Mouse (Mus musculus): ENCODE results near the gene Crlf1. TPM values are rescaled to one million over a fixed set of nuclear protein-coding genes. Genes with fewer than 3 reads are reported as not detected.

Crlf1 gene
- polyA plus RNA-seq, 1 experiment from 2014 or later: 33.7 TPM

DNA sequence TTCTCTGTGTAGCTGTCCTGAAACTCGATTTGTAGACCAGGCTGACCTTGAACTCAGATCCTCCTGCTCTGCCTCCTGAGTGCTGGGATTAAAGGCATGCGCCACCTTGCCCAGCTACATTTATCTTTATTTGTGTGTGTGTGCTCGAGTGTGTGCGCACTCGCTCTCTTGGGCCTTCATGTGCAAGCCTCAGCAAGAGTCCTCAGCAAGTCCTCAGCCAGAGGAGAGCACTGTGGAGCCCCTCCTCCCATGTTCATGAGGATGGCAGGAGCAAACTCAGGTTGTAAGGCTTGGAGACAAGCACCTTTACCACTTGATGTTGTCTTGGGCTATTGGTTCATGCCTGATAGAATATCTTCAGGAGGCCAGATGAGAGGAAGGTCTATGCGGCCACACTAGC lies 54.8 kb downstream of the Crlf1 start:
- no peak for DNase-seq (ENCODE audit: low spot score)
- no peaks in the 10 kb centered on the region for H3K9me3 ChIP-seq (replicated peaks; ENCODE audit: low read length)
- H3K4me3 ChIP-seq (replicated peaks; ENCODE audit: low read depth, low read length): no peak overlapping the region
- no peaks in the 10 kb centered on the region for H3K36me3 ChIP-seq (ENCODE audit: insufficient read depth, low read length)
- 85% methylated on average over 6 of the region's 6 CpGs for WGBS
- TF ChIP-seq CTCF (IDR thresholded peaks at IDR 0.05; ENCODE audit: low read depth): no peak
- no peak overlapping the region for H3K27ac ChIP-seq
- no peak overlapping the region for H3K9ac ChIP-seq (ENCODE audit: low read depth, low read length)
- no peak overlapping the region for H3K4me2 ChIP-seq (ENCODE audit: low read length)
- H3K27me3 ChIP-seq (ENCODE audit: insufficient read depth, low read length): no peaks in the 10 kb centered on the region
- 0 out of 2 replicates have a peak, but pooled peaks cover 7% of the 10 kb centered on the region for H3K4me1 ChIP-seq (replicated peaks; ENCODE audit: insufficient read depth, low read length)
- ATAC-seq (replicated peaks; ENCODE audit: low FRiP score, low read depth): no peak

DNA sequence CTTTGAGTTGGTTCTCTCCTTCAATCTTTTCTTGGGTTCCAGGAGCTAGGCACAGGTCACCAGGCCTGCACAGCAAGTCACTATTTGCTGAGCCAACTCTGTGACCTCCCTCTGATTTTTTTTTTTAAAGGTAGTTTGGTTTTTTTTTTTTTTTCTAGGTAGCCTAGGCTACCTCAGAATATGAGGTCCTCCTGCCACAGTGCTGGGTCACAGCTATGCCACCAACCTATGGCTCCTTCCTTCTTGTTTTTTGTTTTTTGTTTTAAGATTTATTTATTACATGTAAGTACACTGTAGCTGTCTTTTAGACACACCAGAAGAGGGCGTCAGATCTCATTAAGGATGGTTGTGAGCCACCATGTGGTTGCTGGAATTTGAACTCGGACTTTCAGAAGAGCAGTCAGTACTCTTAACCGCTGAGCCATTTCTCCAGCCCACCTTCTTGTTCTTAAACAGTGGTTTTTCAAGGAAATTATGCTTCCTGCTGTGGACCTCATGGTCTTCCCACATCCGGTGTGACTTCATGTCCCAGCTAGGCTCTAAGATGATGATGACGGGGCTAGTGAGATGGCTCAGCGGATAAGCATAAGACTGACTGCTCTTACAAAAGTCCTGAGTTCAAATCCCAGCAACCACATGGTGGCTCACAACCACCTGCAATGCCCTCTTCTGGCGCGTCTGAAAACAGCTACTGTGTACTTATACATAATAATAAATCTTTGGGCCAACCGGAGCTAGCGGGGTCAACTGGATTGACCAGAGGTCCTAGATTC lies 56.6 kb downstream of the Crlf1 start:
- Histone ChIP-seq H3K27me3 (ENCODE audit: insufficient read depth, low read length) (no peaks in the 10 kb centered on the region), H3K4me1 (replicated peaks; ENCODE audit: insufficient read depth, low read length) (peaks cover 18% of the 10 kb centered on the region; the same call in 1 of the 2 replicates), H3K9ac (ENCODE audit: low read depth, low read length) (no peak overlapping the region), H3K4me2 (ENCODE audit: low read length) (no peak overlapping the region), H3K36me3 (ENCODE audit: insufficient read depth, low read length) (no peaks in the 10 kb centered on the region), H3K9me3 (replicated peaks; ENCODE audit: low read length) (no peaks in the 10 kb centered on the region), H3K27ac (no peak overlapping the region), H3K4me3 (replicated peaks; ENCODE audit: low read depth, low read length) (no peak overlapping the region)
- ATAC-seq (replicated peaks; ENCODE audit: low FRiP score, low read depth) (no peak), DNase-seq (ENCODE audit: low spot score) (no peak)
- WGBS: 88% methylated on average over 10 of the region's 10 CpGs
- 0 out of 2 replicates have a peak, but pooled peaks have one; percentile 29 for TF ChIP-seq CTCF (IDR thresholded peaks at IDR 0.05; ENCODE audit: low read depth)

DNA sequence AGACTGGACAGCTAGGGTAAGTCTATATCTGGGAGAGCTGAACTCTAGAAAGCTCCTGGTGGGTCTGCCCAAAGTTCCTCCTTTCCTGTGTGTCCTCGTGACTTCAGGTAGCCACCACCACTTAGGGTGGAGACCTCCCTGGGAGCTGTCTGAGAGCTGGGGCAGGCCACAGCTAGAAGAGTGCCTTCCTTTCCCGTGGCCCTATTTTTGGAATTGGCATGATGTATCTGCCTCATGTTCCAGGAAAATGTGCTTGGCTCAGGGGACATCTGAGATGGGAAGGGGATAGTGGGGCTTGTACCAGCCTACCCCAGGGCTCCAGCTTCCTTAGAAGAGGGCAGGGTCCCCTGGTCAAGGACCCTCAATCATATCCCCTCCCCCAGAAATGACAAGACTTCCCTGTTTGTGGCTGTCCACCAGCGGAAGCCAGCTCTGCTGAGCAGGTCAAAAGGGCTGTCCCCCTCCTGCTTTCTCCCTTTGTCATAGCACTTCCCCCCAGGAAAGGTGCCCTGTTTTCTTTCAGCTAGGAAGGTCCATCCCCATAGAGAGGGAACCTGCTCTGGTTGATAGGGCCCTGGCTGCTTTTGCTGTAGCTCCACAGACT lies 58.7 kb downstream of the Crlf1 start:
- TF ChIP-seq CTCF (IDR thresholded peaks at IDR 0.05; ENCODE audit: low read depth): no peak
- no peak for ATAC-seq (replicated peaks; ENCODE audit: low FRiP score, low read depth)
- no peaks in the 10 kb centered on the region for H3K36me3 ChIP-seq (ENCODE audit: insufficient read depth, low read length)
- no peak overlapping the region for H3K4me3 ChIP-seq (replicated peaks; ENCODE audit: low read depth, low read length)
- WGBS: 53% methylated on average over 3 of the region's 3 CpGs
- H3K9ac ChIP-seq (ENCODE audit: low read depth, low read length): no peak overlapping the region
- no peak overlapping the region for H3K4me2 ChIP-seq (ENCODE audit: low read length)
- H3K4me1 ChIP-seq (replicated peaks; ENCODE audit: insufficient read depth, low read length): peaks cover 18% of the 10 kb centered on the region; the same call in 1 of the 2 replicates
- H3K27me3 ChIP-seq (ENCODE audit: insufficient read depth, low read length): no peaks in the 10 kb centered on the region
- no peak for DNase-seq (ENCODE audit: low spot score)
- no peaks in the 10 kb centered on the region for H3K9me3 ChIP-seq (replicated peaks; ENCODE audit: low read length)
- H3K27ac ChIP-seq: no peak overlapping the region

DNA sequence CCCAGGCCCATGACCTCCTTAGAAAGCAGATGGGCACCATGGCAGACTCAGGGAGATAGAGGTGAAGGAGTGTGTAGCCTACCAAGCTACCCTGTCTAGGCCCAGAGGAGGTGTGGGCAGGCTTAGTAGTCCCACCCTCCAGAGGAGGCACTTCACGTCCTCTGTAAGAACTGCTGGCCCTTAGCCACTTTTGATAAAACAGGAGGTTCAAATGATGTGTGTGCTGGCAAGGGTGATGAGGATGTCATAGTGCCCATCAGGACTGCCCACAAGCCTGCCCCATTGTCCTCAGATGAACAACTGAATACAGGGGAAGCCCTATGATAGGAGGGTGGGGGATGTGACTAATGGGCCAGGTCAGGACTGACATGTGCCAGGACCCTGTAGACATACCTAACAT lies 59.9 kb downstream of the Crlf1 start:
- no peak for DNase-seq (ENCODE audit: low spot score)
- no peaks in the 10 kb centered on the region for H3K27me3 ChIP-seq (ENCODE audit: insufficient read depth, low read length)
- H3K36me3 ChIP-seq (ENCODE audit: insufficient read depth, low read length): no peaks in the 10 kb centered on the region
- H3K4me3 ChIP-seq (replicated peaks; ENCODE audit: low read depth, low read length): no peak overlapping the region
- WGBS: 34% methylated on average over 1 of the region's 1 CpGs
- TF ChIP-seq CTCF (IDR thresholded peaks at IDR 0.05; ENCODE audit: low read depth): no peak
- ATAC-seq (replicated peaks; ENCODE audit: low FRiP score, low read depth): no peak
- H3K4me1 ChIP-seq (replicated peaks; ENCODE audit: insufficient read depth, low read length): peaks cover 18% of the 10 kb centered on the region; the same call in 1 of the 2 replicates
- no peak overlapping the region for H3K27ac ChIP-seq
- H3K4me2 ChIP-seq (ENCODE audit: low read length): no peak overlapping the region
- no peak overlapping the region for H3K9ac ChIP-seq (ENCODE audit: low read depth, low read length)
- H3K9me3 ChIP-seq (replicated peaks; ENCODE audit: low read length): no peaks in the 10 kb centered on the region

Other genes with a start within 250 kb of the Crlf1 start
- gene Homer3, start 210.3 kb upstream of the Crlf1 start, polyA plus RNA-seq (2015; fragmentation: Nextera tagmentation; extraction: Ambion mirVana): 48.9 and 50.0 TPM in 2 replicates
- 41.0 and 43.0 TPM in 2 replicates for gene Ddx49, start 190.7 kb upstream of the Crlf1 start, polyA plus RNA-seq (2015; fragmentation: Nextera tagmentation; extraction: Ambion mirVana)
- gene Cope, start 190.6 kb upstream of the Crlf1 start, polyA plus RNA-seq (2015; fragmentation: Nextera tagmentation; extraction: Ambion mirVana): 309 and 334 TPM in 2 replicates
- 1.9 and 2.1 TPM in 2 replicates for gene Cers1, start 177.4 kb upstream of the Crlf1 start, polyA plus RNA-seq (2015; fragmentation: Nextera tagmentation; extraction: Ambion mirVana)
- gene Gdf1, start 163.3 kb upstream of the Crlf1 start, polyA plus RNA-seq (2015; fragmentation: Nextera tagmentation; extraction: Ambion mirVana): 3.8 and 4.0 TPM in 2 replicates
- 11.6 and 12.5 TPM in 2 replicates for gene Upf1, start 139.9 kb upstream of the Crlf1 start, polyA plus RNA-seq (2015; fragmentation: Nextera tagmentation; extraction: Ambion mirVana)
- gene Comp, start 119.6 kb upstream of the Crlf1 start, polyA plus RNA-seq (2015; fragmentation: Nextera tagmentation; extraction: Ambion mirVana): 0.24 and 0.28 TPM in 2 replicates
- 13.6 and 14.6 TPM in 2 replicates for gene Crtc1, start 53.6 kb upstream of the Crlf1 start, polyA plus RNA-seq (2015; fragmentation: Nextera tagmentation; extraction: Ambion mirVana)
- gene Klhl26, start 16.2 kb upstream of the Crlf1 start, polyA plus RNA-seq (2015; fragmentation: Nextera tagmentation; extraction: Ambion mirVana): 19.1 and 19.5 TPM in 2 replicates
- gene Tmem59l, start 5.8 kb upstream of the Crlf1 start, polyA plus RNA-seq (2015; fragmentation: Nextera tagmentation; extraction: Ambion mirVana): 3.0 and 3.5 TPM in 2 replicates
- gene Rex1bd, start 13.6 kb downstream of the Crlf1 start, polyA plus RNA-seq (2015; fragmentation: Nextera tagmentation; extraction: Ambion mirVana): 140 TPM in 2 replicates
- 1,111 and 1,265 TPM in 2 replicates for gene Uba52, start 17.6 kb downstream of the Crlf1 start, polyA plus RNA-seq (2015; fragmentation: Nextera tagmentation; extraction: Ambion mirVana)
- gene Fkbp8, start 34.6 kb downstream of the Crlf1 start, polyA plus RNA-seq (2015; fragmentation: Nextera tagmentation; extraction: Ambion mirVana): 249 and 255 TPM in 2 replicates
- gene Kxd1, start 34.8 kb downstream of the Crlf1 start, polyA plus RNA-seq (2015; fragmentation: Nextera tagmentation; extraction: Ambion mirVana): 81.3 and 81.8 TPM in 2 replicates
- 14.9 and 17.1 TPM in 2 replicates for gene Ell, start 46.3 kb downstream of the Crlf1 start, polyA plus RNA-seq (2015; fragmentation: Nextera tagmentation; extraction: Ambion mirVana)
- gene Isyna1, start 101.2 kb downstream of the Crlf1 start, polyA plus RNA-seq (2015; fragmentation: Nextera tagmentation; extraction: Ambion mirVana): 166 and 169 TPM in 2 replicates
- 166 and 188 TPM in 2 replicates for gene Ssbp4, start 115.7 kb downstream of the Crlf1 start, polyA plus RNA-seq (2015; fragmentation: Nextera tagmentation; extraction: Ambion mirVana)
- gene Lrrc25, start 123.0 kb downstream of the Crlf1 start, polyA plus RNA-seq (2015; fragmentation: Nextera tagmentation; extraction: Ambion mirVana): 1.9 and 2.8 TPM in 2 replicates
- gene Gdf15, start 139.3 kb downstream of the Crlf1 start, polyA plus RNA-seq (2015; fragmentation: Nextera tagmentation; extraction: Ambion mirVana): 3.0 and 3.2 TPM in 2 replicates
- gene Pgpep1, start 167.2 kb downstream of the Crlf1 start, polyA plus RNA-seq (2015; fragmentation: Nextera tagmentation; extraction: Ambion mirVana): 84.2 and 87.5 TPM in 2 replicates
- 243 and 281 TPM in 2 replicates for gene Lsm4, start 180.1 kb downstream of the Crlf1 start, polyA plus RNA-seq (2015; fragmentation: Nextera tagmentation; extraction: Ambion mirVana)
- gene Jund, start 205.8 kb downstream of the Crlf1 start, polyA plus RNA-seq (2015; fragmentation: Nextera tagmentation; extraction: Ambion mirVana): 72.4 and 98.1 TPM in 2 replicates
- gene Iqcn, start 210.3 kb downstream of the Crlf1 start, polyA plus RNA-seq (2015; fragmentation: Nextera tagmentation; extraction: Ambion mirVana): 0.03 and 0.05 TPM in 2 replicates
- 0.70 and 0.74 TPM in 2 replicates for gene Gm3336, start 225.4 kb downstream of the Crlf1 start, polyA plus RNA-seq (2015; fragmentation: Nextera tagmentation; extraction: Ambion mirVana)
- 8.0 and 9.5 TPM in 2 replicates for gene Pde4c, start 230.6 kb downstream of the Crlf1 start, polyA plus RNA-seq (2015; fragmentation: Nextera tagmentation; extraction: Ambion mirVana)

Measured in kidney, postnatal 0 days (tissue).